Mouse (Mus musculus) megakaryocyte-erythroid progenitor cell, adult 5 weeks (primary cell): ENCODE results near the gene Kcnh4. TPM values are rescaled to one million over a fixed set of nuclear protein-coding genes. Genes with fewer than 3 reads are reported as not detected.

ENCODE experiments used
- polyA plus RNA-seq: library from polyadenylated mRNA; stranded (reverse); fragments of >175 nt; gene quantifications from 2 replicates; pipeline ENCODE4 v1.2.3, GENCODE M21; 2012

Kcnh4 gene
- polyA plus RNA-seq: 0.32 and 0.34 TPM in 2 replicates

DNA sequence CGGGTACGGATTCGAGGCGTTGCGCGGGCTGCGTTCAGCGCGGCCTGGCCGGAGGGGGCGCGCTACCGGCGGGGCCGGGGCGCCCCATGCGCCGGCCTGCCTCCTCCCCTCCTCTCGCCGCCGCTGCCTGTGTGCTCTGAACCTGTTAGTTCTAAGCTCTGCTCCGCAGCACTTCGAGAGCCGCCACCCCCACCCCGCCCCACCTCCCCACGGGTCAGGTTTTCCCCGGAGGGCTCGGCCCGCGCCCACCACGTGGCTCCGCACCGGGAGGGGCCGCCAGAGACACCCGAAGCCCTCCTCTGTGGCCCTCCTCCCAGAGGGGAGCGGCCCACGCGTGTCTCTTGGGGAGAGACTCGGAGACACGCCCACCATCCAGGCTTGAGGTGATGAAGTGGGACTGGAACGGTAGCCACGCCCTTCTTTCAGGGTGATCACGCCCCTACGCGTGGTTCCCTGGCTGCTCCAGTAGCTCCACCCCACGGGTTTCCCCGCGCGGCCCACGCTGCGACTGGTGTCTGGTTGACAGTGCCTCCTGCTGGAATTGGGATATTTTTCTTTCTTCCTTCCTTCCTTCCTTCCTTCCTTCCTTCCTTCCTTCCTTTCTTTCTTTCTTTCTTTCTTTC is at the start of gene Kcnh4:
Gene Kcnh4 (minus strand): TSS at position 332 of the 623 bp plus-strand sequence.

GRCm38 (mm10) chr11:100770646-100771408 is 11.1 kb upstream of the Kcnh4 start, which contains the start of gene Ghdc:
Gene Ghdc (minus strand): TSS chr11:100770957.

DNA sequence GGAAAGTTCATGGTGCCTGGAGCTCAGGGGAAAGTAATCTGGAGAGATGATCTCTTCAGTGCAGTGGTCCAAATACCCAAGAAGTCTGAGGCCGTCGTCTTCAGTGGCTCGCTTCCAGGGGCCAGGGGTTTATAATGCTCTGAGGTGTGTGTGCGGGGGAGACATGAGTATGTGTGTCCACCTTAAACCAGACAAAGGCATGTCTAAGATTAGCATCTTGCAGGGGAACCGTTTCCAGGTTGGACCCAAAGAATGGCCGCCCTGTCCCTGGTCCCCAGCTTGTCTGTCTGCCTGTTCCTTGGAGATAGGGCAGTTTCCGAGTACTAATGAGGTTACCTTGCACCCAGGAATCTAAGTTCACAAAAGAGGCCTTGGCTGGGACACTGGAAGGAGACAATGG is 3.1 kb upstream of the Kcnh4 start, which contains the start of gene Hcrt:
Gene Hcrt (minus strand): TSS at position 101 of the 400 bp plus-strand sequence.

DNA sequence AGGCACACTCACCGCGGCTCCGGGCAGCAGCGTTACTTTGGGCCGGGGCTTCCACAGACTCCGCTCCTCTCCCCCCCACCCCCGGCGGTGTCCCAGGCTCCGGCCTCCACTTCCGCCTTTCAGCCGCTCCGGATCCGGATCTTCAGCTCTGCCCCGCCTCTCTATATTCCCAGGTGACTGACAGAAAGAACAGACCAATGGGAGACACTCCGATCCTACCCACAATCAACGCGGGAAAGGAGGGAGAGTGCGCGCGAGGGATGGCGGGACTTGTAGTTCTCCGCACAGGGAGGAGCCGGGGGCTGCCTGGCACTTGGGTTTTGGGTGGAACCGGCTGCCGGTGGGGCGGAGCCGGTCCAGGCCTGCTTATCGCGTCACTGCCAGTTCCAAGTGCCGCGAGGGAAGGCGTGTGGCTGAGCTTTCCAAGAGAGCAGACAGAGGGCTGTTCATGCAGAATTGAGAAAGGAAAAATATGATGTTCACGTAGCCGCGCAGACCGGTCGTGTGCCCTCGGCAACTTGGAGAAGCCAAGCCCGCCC is 21.6 kb downstream of the Kcnh4 start, which contains the start of gene Rab5c:
Gene Rab5c (minus strand): TSS at position 150 of the 539 bp plus-strand sequence.

DNA sequence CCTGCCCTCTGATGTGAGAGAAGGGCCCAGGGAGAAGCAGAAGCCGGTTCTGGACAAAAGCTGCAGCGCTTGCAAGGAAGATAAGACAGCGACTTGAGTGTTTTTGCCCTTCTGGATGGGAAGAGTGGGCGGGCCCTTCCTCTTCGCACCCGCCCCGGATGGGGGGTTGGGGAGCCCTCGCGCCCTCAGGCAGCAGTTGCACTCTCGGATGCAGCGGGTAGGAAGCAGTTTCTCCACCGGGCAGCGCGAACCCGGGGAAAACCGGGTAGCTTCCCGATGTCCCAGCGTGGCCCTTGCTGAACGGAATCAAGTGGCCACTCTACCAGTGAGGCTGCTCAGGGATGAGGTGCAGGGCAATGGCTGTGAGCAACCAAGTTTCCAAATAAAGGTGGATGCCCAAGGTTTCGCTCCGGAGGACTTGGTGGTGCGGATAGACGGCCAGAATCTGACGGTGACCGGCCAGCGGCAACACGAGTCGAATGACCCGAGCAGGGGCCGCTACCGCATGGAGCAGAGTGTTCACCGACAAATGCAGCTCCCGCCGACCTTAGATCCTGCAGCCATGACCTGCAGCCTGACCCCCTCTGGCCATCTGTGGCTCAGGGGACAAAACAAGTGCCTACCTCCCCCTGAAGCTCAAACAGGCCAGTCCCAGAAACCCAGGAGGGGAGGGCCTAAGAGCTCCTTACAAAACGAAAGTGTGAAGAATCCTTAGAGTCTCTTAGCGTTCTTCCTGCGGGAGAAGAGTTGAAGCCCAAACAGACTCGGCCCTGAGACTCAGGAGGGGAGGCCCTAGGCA is 45.8 kb downstream of the Kcnh4 start, which contains the start of gene Hspb9:
Gene Hspb9 (plus strand): TSS at position 116 of the 799 bp plus-strand sequence.

DNA sequence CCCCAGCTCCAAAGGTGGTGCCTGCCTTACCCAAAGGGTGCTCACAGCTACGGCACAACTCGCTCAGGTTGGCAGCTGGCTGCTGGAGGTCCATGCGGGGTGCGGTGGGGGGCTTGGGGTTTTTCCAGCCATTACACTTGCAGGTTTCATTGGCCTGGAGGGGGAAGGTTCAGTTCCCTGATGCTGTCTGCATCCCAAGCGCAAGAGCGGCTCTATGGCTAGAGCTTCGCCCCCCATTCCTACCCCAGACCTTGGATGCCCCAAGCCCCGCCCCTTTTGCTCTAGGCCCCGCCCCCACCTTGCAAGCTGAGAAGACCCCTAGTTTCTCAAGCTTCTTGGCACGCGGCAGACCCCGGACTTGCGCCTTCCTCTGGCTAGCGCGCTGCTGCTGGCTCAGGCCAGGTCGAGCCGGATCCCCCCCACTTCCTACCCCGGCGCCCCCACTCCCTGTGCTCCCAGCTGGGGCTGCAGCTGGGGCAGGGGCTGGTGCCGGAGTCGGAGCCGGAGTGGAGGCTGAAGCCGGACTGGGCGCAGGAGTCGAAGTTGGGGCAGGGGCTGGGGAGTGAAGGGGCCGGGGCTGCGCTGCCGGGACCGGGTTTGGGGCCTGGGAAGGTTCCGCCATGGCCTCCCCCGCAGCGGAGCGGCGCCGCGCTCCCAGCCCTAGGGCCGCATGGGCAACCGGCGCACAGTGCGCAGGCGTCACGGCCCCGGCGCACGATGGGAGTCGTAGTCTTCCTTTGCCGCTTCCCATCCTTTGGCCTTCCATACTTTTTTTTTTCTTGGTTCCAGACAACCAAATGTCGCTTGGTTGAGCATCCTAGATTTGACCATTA is 47.7 kb downstream of the Kcnh4 start, which contains the start of gene Kat2a:
Gene Kat2a (minus strand): TSS at position 683 of the 833 bp plus-strand sequence.

DNA sequence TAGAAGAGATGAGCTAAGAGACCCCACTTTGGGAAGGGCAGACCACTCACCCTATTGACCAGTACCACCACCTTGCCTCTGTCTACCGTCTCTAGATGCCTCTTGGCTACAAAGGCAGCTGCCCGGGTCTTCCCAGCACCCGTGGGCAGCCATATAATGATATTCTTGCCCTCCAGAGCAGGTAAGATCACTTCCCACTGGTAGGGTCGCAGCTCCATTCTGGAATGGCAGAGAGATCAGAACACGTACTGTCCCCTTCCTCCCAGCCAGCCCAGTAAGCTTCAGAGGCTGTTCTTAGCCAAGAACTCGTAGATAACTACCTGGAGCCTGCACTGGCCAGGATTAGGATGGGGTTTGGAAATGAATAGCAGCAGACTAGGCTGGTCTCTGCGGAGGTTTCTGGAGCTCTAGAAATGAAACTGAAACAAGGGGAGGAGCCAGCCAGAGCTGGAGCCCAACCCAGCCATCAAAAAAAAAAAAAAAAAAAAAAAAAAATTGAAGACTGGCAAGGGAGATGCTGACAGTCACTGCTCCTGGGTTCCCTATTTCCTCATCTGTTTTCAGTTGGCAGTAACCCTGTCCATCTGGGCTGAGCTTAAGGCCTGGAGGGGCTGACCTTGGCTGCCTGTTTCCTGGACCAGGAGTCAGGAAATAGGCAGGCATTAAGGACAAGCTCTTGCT is 55.8 kb downstream of the Kcnh4 start, which contains the start of gene Dhx58:
Gene Dhx58 (minus strand): TSS at position 421 of the 681 bp plus-strand sequence.

GRCm38 (mm10) chr11:100692164-100692616 is 67.6 kb downstream of the Kcnh4 start, which contains the start of gene Zfp385c:
Gene Zfp385c (minus strand): TSS chr11:100692455.

Other genes starting within 250 kb of the Kcnh4 start
- 33.9 and 41.9 TPM in 2 replicates for gene Acly, start 231.9 kb downstream of the Kcnh4 start, polyA plus RNA-seq
- 0.07 TPM in 1 of 2 replicates, not detected in the other for gene Ttc25, start 214.3 kb downstream of the Kcnh4 start, polyA plus RNA-seq
- 27.6 and 29.6 TPM in 2 replicates for gene Cnp, start 185.0 kb downstream of the Kcnh4 start, polyA plus RNA-seq
- gene Nkiras2, start 140.7 kb downstream of the Kcnh4 start, polyA plus RNA-seq: 42.8 and 43.0 TPM in 2 replicates
- 111 and 131 TPM in 2 replicates for gene Dnajc7, start 139.8 kb downstream of the Kcnh4 start, polyA plus RNA-seq
- gene Zfp385c, start 67.5 kb downstream of the Kcnh4 start, polyA plus RNA-seq: 0.09 and 0.63 TPM in 2 replicates
- gene Dhx58, start 55.7 kb downstream of the Kcnh4 start, polyA plus RNA-seq: 23.4 and 27.6 TPM in 2 replicates
- 100 and 108 TPM in 2 replicates for gene Kat2a, start 47.5 kb downstream of the Kcnh4 start, polyA plus RNA-seq
- gene Hspb9, start 46.1 kb downstream of the Kcnh4 start, polyA plus RNA-seq: 0.49 and 0.84 TPM in 2 replicates
- 278 and 303 TPM in 2 replicates for gene Rab5c, start 21.7 kb downstream of the Kcnh4 start, polyA plus RNA-seq
- gene Hcrt, start 3.0 kb upstream of the Kcnh4 start, polyA plus RNA-seq: 0.17 TPM in 1 of 2 replicates, not detected in the other
- gene Ghdc, start 11.0 kb upstream of the Kcnh4 start, polyA plus RNA-seq: 5.0 and 5.4 TPM in 2 replicates
- gene Stat5b, start 90.8 kb upstream of the Kcnh4 start, polyA plus RNA-seq: 36.7 and 47.9 TPM in 2 replicates
- 36.0 and 46.8 TPM in 2 replicates for gene Stat5a, start 99.4 kb upstream of the Kcnh4 start, polyA plus RNA-seq
- gene Stat3, start 179.6 kb upstream of the Kcnh4 start, polyA plus RNA-seq: 55.6 and 64.4 TPM in 2 replicates
- gene Cavin1, start 210.9 kb upstream of the Kcnh4 start, polyA plus RNA-seq: 11.1 and 19.8 TPM in 2 replicates
- 14.5 and 15.3 TPM in 2 replicates for gene Atp6v0a1, start 249.5 kb upstream of the Kcnh4 start, polyA plus RNA-seq